Mouse (Mus musculus) intestine, embryonic 16.5 days (tissue): ENCODE data around the gene Gm49711. TPM values are rescaled to one million over a fixed set of nuclear protein-coding genes. Genes with fewer than 3 reads are reported as not detected.
A peak's percentile ranks its signal among the peaks of the same experiment; 100 is the strongest.

Experiments used
- ATAC-seq: fragments of 200-750 bp; cut with Nextera tagmentation; 2 replicates; pipeline ENCODE4 v1.8.0; 2017; ENCODE audit warnings: moderate TSS enrichment, moderate library complexity
- H3K27ac ChIP-seq: fragments of 300-500 bp; sonication (generic); 2 replicates; pipeline ENCODE4 v1.5.1; 2014; ENCODE audit warnings: mild to moderate bottlenecking, low read length
- H3K27me3 ChIP-seq: fragments of 300-500 bp; sonication (generic); replicated peaks from 2 replicates; pipeline ENCODE4 v1.6.1; 2014; ENCODE audit warnings: low read length, control low read depth, mixed read lengths; ENCODE audit not compliant: control insufficient read depth, insufficient read depth
- H3K36me3 ChIP-seq: fragments of 300-500 bp; sonication (generic); 2 replicates; pipeline ENCODE4 v1.6.1; 2014; ENCODE audit warnings: low read length, control low read depth; ENCODE audit not compliant: control insufficient read depth, insufficient read depth
- H3K4me1 ChIP-seq: fragments of 300-500 bp; sonication (generic); 2 replicates; pipeline ENCODE4 v1.6.1; 2014; ENCODE audit warnings: low read length, control low read depth, mixed read lengths; ENCODE audit not compliant: control insufficient read depth, insufficient read depth
- H3K4me2 ChIP-seq: fragments of 300-500 bp; sonication (generic); 2 replicates; pipeline ENCODE4 v1.6.1; 2014; ENCODE audit warnings: low read depth, low read length, control low read depth
- H3K4me3 ChIP-seq: fragments of 300-500 bp; sonication (generic); 2 replicates; pipeline ENCODE4 v1.5.1; 2014; ENCODE audit warnings: mild to moderate bottlenecking, low read length
- H3K9ac ChIP-seq: fragments of 300-500 bp; sonication (generic); 2 replicates; pipeline ENCODE4 v1.6.1; 2014; ENCODE audit warnings: low read depth, low read length
- H3K9me3 ChIP-seq: fragments of 300-500 bp; sonication (generic); 2 replicates; pipeline ENCODE4 v1.6.1; 2016; ENCODE audit warnings: low read length, control low read depth; ENCODE audit not compliant: control insufficient read depth
- WGBS: fragments of 180-500 bp; shearing (Covaris S2); extraction: QIAGEN DNeasy Blood & Tissue Kit; methylation state at CpG from one replicate; pipeline ENCODE4 v1.1.7; 2014; 5-methylcytosine and 5-hydroxymethylcytosine counted together
- polyA plus RNA-seq: library from polyadenylated mRNA; unstranded; fragments of >200 nt; fragmentation: Nextera tagmentation; extraction: Ambion mirVana; gene quantifications from 2 replicates; pipeline ENCODE4 v1.2.1, GENCODE M21; 2015

Gm49711 gene
- polyA plus RNA-seq, 1 experiment from 2014 or later: not detected

GRCm38 (mm10) chr16:92148367-92148728 lies 90.2 kb downstream of the Gm49711 start:
- peak; percentile 76 for ATAC-seq
- no peak overlapping the region for H3K4me3 ChIP-seq
- peaks cover 9% of the 10 kb centered on the region; the same call in 1 of the 2 replicates for H3K4me1 ChIP-seq
- H3K4me2 ChIP-seq: no peak overlapping the region; the same call in 1 of the 2 replicates
- WGBS: 52% methylated on average over 2 of the region's 2 CpGs
- H3K27ac ChIP-seq: no peak overlapping the region
- H3K36me3 ChIP-seq: no peaks in the 10 kb centered on the region
- H3K27me3 ChIP-seq: no peaks in the 10 kb centered on the region
- no peak overlapping the region for H3K9ac ChIP-seq
- H3K9me3 ChIP-seq: no peaks in the 10 kb centered on the region

- no peak for ATAC-seq
- H3K4me2 ChIP-seq: no peak overlapping the region
- H3K27me3 ChIP-seq: no peaks in the 10 kb centered on the region
- H3K27ac ChIP-seq: no peak overlapping the region
- H3K4me3 ChIP-seq: no peak overlapping the region
- WGBS: 58% methylated on average over 4 of the region's 4 CpGs
- no peaks in the 10 kb centered on the region for H3K36me3 ChIP-seq
- peaks cover 9% of the 10 kb centered on the region; the same call in 1 of the 2 replicates for H3K4me1 ChIP-seq
- no peak overlapping the region for H3K9ac ChIP-seq
- H3K9me3 ChIP-seq: no peaks in the 10 kb centered on the region
Observed at GRCm38 (mm10) chr16:92150975-92151374, 92.9 kb downstream of the Gm49711 start.

- H3K9me3 ChIP-seq: no peaks in the 10 kb centered on the region
- H3K9ac ChIP-seq: peak overlapping the region; percentile 65
- 4% methylated on average over 14 of the region's 14 CpGs for WGBS
- H3K27ac ChIP-seq: peak overlapping the region; percentile 68
- H3K27me3 ChIP-seq: no peaks in the 10 kb centered on the region
- peaks cover 15% of the 10 kb centered on the region; the same call in 1 of the 2 replicates for H3K4me1 ChIP-seq
- H3K4me3 ChIP-seq: peak overlapping the region; percentile 55
- peak; percentile 59 for ATAC-seq
- peak overlapping the region; percentile 90 for H3K4me2 ChIP-seq
- no peaks in the 10 kb centered on the region for H3K36me3 ChIP-seq
Observed at GRCm38 (mm10) chr16:92158021-92158455, 99.9 kb downstream of the Gm49711 start.

- H3K4me3 ChIP-seq: peak overlapping the region; percentile 55
- ATAC-seq: peak; percentile 92
- WGBS: 2% methylated on average over 29 of the region's 30 CpGs
- H3K27ac ChIP-seq: peak overlapping the region; percentile 68
- no peaks in the 10 kb centered on the region for H3K27me3 ChIP-seq
- peak overlapping the region; percentile 90 for H3K4me2 ChIP-seq
- H3K9ac ChIP-seq: peak overlapping the region; percentile 65
- no peaks in the 10 kb centered on the region for H3K9me3 ChIP-seq
- no peaks in the 10 kb centered on the region for H3K36me3 ChIP-seq
- peaks cover 15% of the 10 kb centered on the region; the same call in 1 of the 2 replicates for H3K4me1 ChIP-seq
Observed at GRCm38 (mm10) chr16:92158461-92159091, 100.5 kb downstream of the Gm49711 start.

- Histone ChIP-seq H3K9me3 (no peaks in the 10 kb centered on the region), H3K9ac (peak overlapping the region; percentile 65), H3K4me2 (peak overlapping the region; percentile 90), H3K4me1 (peaks cover 15% of the 10 kb centered on the region; the same call in 1 of the 2 replicates), H3K27ac (peak overlapping the region; percentile 68), H3K4me3 (peak overlapping the region; percentile 55), H3K36me3 (no peaks in the 10 kb centered on the region), H3K27me3 (no peaks in the 10 kb centered on the region)
- 12% methylated on average over 6 of the region's 6 CpGs for WGBS
- ATAC-seq: peak; percentile 61
Observed at GRCm38 (mm10) chr16:92159114-92159513, 101.0 kb downstream of the Gm49711 start.

GRCm38 (mm10) chr16:92162289-92162688 lies 104.2 kb downstream of the Gm49711 start:
- Histone ChIP-seq H3K27ac (no peak overlapping the region), H3K9me3 (no peaks in the 10 kb centered on the region), H3K27me3 (no peaks in the 10 kb centered on the region), H3K4me1 (peaks cover 15% of the 10 kb centered on the region; the same call in 1 of the 2 replicates), H3K9ac (no peak overlapping the region), H3K36me3 (no peaks in the 10 kb centered on the region), H3K4me2 (no peak overlapping the region), H3K4me3 (no peak overlapping the region)
- ATAC-seq: no peak
- WGBS: 67% methylated on average over 4 of the region's 4 CpGs

- Histone ChIP-seq H3K4me3 (no peak overlapping the region), H3K9me3 (0 out of 2 replicates have a peak, but pooled peaks cover 9% of the 10 kb centered on the region), H3K27me3 (no peaks in the 10 kb centered on the region), H3K9ac (no peak overlapping the region), H3K4me1 (peaks cover 5% of the 10 kb centered on the region; the same call in 1 of the 2 replicates), H3K27ac (no peak overlapping the region), H3K4me2 (no peak overlapping the region), H3K36me3 (no peaks in the 10 kb centered on the region)
- no peak for ATAC-seq
- 72% methylated on average over 4 of the region's 4 CpGs for WGBS
Observed at GRCm38 (mm10) chr16:92163545-92163944, 105.4 kb downstream of the Gm49711 start.

GRCm38 (mm10) chr16:92176052-92176451 lies 117.9 kb downstream of the Gm49711 start:
- Histone ChIP-seq H3K4me2 (no peak overlapping the region), H3K9ac (no peak overlapping the region), H3K4me3 (no peak overlapping the region), H3K9me3 (no peaks in the 10 kb centered on the region), H3K27me3 (no peaks in the 10 kb centered on the region), H3K4me1 (no peaks in the 10 kb centered on the region), H3K36me3 (no peaks in the 10 kb centered on the region), H3K27ac (no peak overlapping the region)
- 85% methylated on average over 1 of the region's 1 CpGs for WGBS
- no peak for ATAC-seq

- WGBS: 84% methylated on average over 1 of the region's 1 CpGs
- no peaks in the 10 kb centered on the region for H3K36me3 ChIP-seq
Observed at GRCm38 (mm10) chr16:92177718-92178117, 119.6 kb downstream of the Gm49711 start.

More at GRCm38 (mm10) chr16:92177718-92178117, 119.6 kb downstream of the Gm49711 start:
- no peaks in the 10 kb centered on the region for H3K4me1 ChIP-seq
- ATAC-seq: no peak
- H3K27ac ChIP-seq: no peak overlapping the region
- H3K9me3 ChIP-seq: no peaks in the 10 kb centered on the region; the same call in 1 of the 2 replicates
- no peak overlapping the region for H3K9ac ChIP-seq
- H3K4me2 ChIP-seq: no peak overlapping the region
- no peaks in the 10 kb centered on the region for H3K27me3 ChIP-seq
- no peak overlapping the region for H3K4me3 ChIP-seq
